Mouse (Mus musculus) lung, adult 2 months (tissue): ENCODE data around the gene Zfp612.

Experiments
- CTCF ChIP-seq: fragments of 200-500 bp; IDR thresholded peaks from 2 replicates; pipeline ENCODE4 v1.5.1; 2011; ENCODE audit warnings: mild to moderate bottlenecking, low read length, control low read depth; ENCODE audit not compliant: insufficient read depth
- POLR2A ChIP-seq: fragments of 200-500 bp; IDR thresholded peaks from 2 replicates; pipeline ENCODE4 v1.6.1; 2011; ENCODE audit warnings: low read depth, mild to moderate bottlenecking, control low read depth, low read length, borderline replicate concordance; ENCODE audit errors: extremely low read depth

- TF ChIP-seq POLR2A: no peak
- TF ChIP-seq CTCF: no peak
These were observed 28.3 kb upstream of the Zfp612 start for GRCm38 (mm10) chr8:110051208-110051607.
